7 mouse cellular contexts compared by ENCODE assay signal in the genomic region with DNA sequence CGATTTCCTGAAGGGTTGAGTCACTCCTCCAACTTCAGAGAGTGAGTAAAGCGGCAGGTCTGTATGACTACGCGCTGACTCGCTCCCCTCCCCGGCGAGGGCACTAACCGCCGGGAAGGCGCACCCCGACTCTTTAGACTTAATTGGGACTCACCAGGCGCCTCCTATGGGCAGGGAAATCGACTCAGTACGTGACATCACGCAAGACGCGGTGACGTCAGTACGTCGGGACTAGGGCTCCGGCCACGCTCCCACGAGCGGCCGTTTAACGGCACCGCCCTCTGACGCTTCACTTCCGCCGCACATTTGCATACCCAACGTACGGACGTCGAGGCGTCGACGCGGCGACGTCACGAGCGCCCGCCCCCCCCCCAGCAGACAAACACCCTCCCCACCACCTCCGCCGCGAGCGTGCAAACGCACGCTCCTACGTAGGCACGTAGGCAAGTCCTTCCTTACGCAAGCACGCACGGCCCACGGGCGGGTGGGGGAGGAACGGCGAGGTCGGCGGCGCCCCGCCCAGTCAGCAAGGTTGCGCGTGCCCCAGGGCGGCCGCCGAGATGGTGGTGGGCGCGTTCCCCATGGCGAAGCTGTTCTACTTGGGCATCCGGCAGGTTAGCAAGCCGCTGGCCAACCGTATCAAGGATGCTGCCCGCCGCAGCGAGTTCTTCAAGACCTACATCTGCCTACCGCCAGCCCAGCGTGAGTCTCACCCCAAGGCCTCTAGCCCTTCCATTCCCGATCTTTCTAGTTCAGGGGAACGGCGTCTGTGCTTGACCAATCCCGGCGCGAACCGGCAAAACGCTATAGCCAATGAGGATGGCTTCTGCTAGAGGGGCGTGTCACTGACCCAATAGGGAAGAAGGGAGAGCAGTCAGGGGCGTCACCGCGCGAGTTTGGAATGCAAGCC. TPM values are rescaled to one million over a fixed set of nuclear protein-coding genes. Genes with fewer than 3 reads are reported as not detected.
DNase-seq lines count a peak whose midpoint lies in the region; ATAC-seq lines count a peak whose summit lies in the region.

Gene Opa3 (plus strand): TSS at position 452 of the 910 bp plus-strand sequence.

- H3K27me3 ChIP-seq in intestine, embryonic 15.5 days (replicated peaks): no peaks in the 10 kb centered on the region
- H3K27me3 ChIP-seq in midbrain, embryonic 10.5 days (ENCODE audit: low read depth, poor library complexity, severe bottlenecking): no peaks in the 10 kb centered on the region

- peaks cover 30% of the 10 kb centered on the region for H3K4me1 ChIP-seq in intestine, embryonic 15.5 days (replicated peaks)
- H3K4me1 ChIP-seq in midbrain, embryonic 10.5 days: peaks cover 26% of the 10 kb centered on the region

- 0 out of 2 replicates have a peak, but pooled peaks cover 4% of the 10 kb centered on the region for H3K36me3 ChIP-seq in intestine, embryonic 15.5 days
- H3K36me3 ChIP-seq in midbrain, embryonic 10.5 days: peaks cover 46% of the 10 kb centered on the region

- H3K4me3 ChIP-seq in intestine, embryonic 15.5 days (replicated peaks): peak within 1 kb of the TSS; percentile 68
- peak within 1 kb of the TSS; percentile 66 for H3K4me3 ChIP-seq in midbrain, embryonic 10.5 days

- peak; percentile 94 for ATAC-seq in intestine, embryonic 15.5 days

- H3K4me2 ChIP-seq in intestine, embryonic 15.5 days (replicated peaks): peak within 1 kb of the TSS; percentile 75

- DNase-seq in adrenal gland, adult 2 months: peak; percentile 99
- peak; percentile 100 for DNase-seq in embryo, embryonic 11.5 days (ENCODE audit: low read depth, low spot score)
- DNase-seq in gastrocnemius, postnatal 36 days: peak; percentile 98
- DNase-seq in left cerebral cortex, postnatal 25 days (ENCODE audit: low spot score in 2 of 2): peak; percentile 100
- DNase-seq in midbrain, embryonic 10.5 days (ENCODE audit: low spot score): peak; percentile 100
- DNase-seq in right cerebral cortex, postnatal 4 days: peak; percentile 97

- H3K27ac ChIP-seq in intestine, embryonic 15.5 days: peak within 1 kb of the TSS; percentile 99
- H3K27ac ChIP-seq in midbrain, embryonic 10.5 days (replicated peaks): peak within 1 kb of the TSS; percentile 97

- intact Hi-C loops in gastrocnemius, postnatal 36 days (cut with DNase I): no loop called here
- intact Hi-C loops in left cerebral cortex, postnatal 25 days (cut with DNase I): loop anchor here (1.0 to 5.0 kb wide), 3 partner anchors 43 to 115 kb away; partner anchors contain the start of genes Eml2 and Vasp

- no peaks in the 10 kb centered on the region for H3K9me3 ChIP-seq in intestine, embryonic 15.5 days
- no peaks in the 10 kb centered on the region for H3K9me3 ChIP-seq in midbrain, embryonic 10.5 days (replicated peaks)

- peak within 1 kb of the TSS; percentile 78 for H3K9ac ChIP-seq in intestine, embryonic 15.5 days

- WGBS in intestine, embryonic 15.5 days: under 1% methylated on average over 89 of the region's 91 CpGs
- under 1% methylated on average over 78 of the region's 91 CpGs for WGBS in midbrain, embryonic 10.5 days

RNA-seq across cellular contexts. Expression of gene Opa3, which starts in this region (rescaled TPM):
- total RNA-seq in adrenal gland, adult 2 months (2021): 10 to 100 TPM; 31.2 to 43.5 TPM
- 30.2 and 32.3 TPM in 2 replicates for polyA plus RNA-seq in adrenal gland, adult 2 months (2012; rRNA removed)
- total RNA-seq in gastrocnemius, postnatal 36 days (2021): 10 to 100 TPM; 36.9 to 39.9 TPM
- polyA plus RNA-seq in intestine, embryonic 15.5 days (2015; fragmentation: Nextera tagmentation; extraction: Ambion mirVana): 36.8 and 39.4 TPM in 2 replicates
- 10 to 100 TPM; 46.6 to 47.3 TPM for total RNA-seq in left cerebral cortex, postnatal 25 days (2021)
- 51.0 and 51.9 TPM in 2 replicates for polyA plus RNA-seq in midbrain, embryonic 10.5 days (2016; fragmentation: Nextera tagmentation; extraction: Ambion mirVana)

Comparison
In these comparisons a context has a peak if more than half of its experiments do, and no peak if none do; other contexts are left out.
1. Peak in every context shown above with its lines: DNase-seq, ATAC-seq, H3K4me3 ChIP-seq and H3K27ac ChIP-seq.